Mouse (Mus musculus) limb, embryonic 12.5 days (tissue): Measurements from ENCODE around the gene Pttg1ip. TPM values are rescaled to one million over a fixed set of nuclear protein-coding genes. Genes with fewer than 3 reads are reported as not detected.

Experiments
- ATAC-seq: fragments of 200-750 bp; cut with Nextera tagmentation; 2 replicates; pipeline ENCODE4 v1.8.0; 2017; ENCODE audit warnings: low read depth, moderate TSS enrichment; ENCODE audit not compliant: insufficient number of reproducible peaks, insufficient read depth, low FRiP score, low TSS enrichment
- H3K27ac ChIP-seq: fragments of 300-500 bp; sonication (generic); 2 replicates; pipeline ENCODE4 v1.5.1; 2016; ENCODE audit warnings: mild to moderate bottlenecking, moderate library complexity
- H3K27me3 ChIP-seq: fragments of 300-500 bp; sonication (generic); 2 replicates; pipeline ENCODE4 v1.6.1; 2016; ENCODE audit warnings: mild to moderate bottlenecking, moderate library complexity
- H3K36me3 ChIP-seq: fragments of 300-500 bp; sonication (generic); 2 replicates; pipeline ENCODE4 v1.6.1; 2016; ENCODE audit warnings: mild to moderate bottlenecking, moderate library complexity
- H3K4me1 ChIP-seq: fragments of 300-500 bp; sonication (generic); replicated peaks from 2 replicates; pipeline ENCODE4 v1.6.1; 2016
- H3K4me2 ChIP-seq: fragments of 300-500 bp; sonication (generic); 2 replicates; pipeline ENCODE4 v1.6.1; 2016; ENCODE audit warnings: mild to moderate bottlenecking, moderate library complexity
- H3K4me3 ChIP-seq: fragments of 300-500 bp; sonication (generic); replicated peaks from 2 replicates; pipeline ENCODE4 v1.5.1; 2016; ENCODE audit warnings: mild to moderate bottlenecking
- H3K9ac ChIP-seq: fragments of 300-500 bp; sonication (generic); replicated peaks from 2 replicates; pipeline ENCODE4 v1.6.1; 2016; ENCODE audit warnings: mild to moderate bottlenecking, moderate library complexity
- H3K9me3 ChIP-seq: fragments of 300-500 bp; sonication (generic); 2 replicates; pipeline ENCODE4 v1.6.1; 2016; ENCODE audit warnings: mild to moderate bottlenecking, moderate library complexity
- WGBS: fragments of 180-500 bp; shearing (Covaris S2); methylation state at CpG from one replicate; pipeline ENCODE4 v1.1.7; 2016; 5-methylcytosine and 5-hydroxymethylcytosine counted together
- polyA plus RNA-seq: library from polyadenylated mRNA; unstranded; fragments of >200 nt; fragmentation: Nextera tagmentation; extraction: Ambion mirVana; gene quantifications from 2 replicates; pipeline ENCODE4 v1.2.1, GENCODE M21; 2016

Gene Pttg1ip
- polyA plus RNA-seq, 1 experiment from 2014 or later, result 83.6 TPM

DNA sequence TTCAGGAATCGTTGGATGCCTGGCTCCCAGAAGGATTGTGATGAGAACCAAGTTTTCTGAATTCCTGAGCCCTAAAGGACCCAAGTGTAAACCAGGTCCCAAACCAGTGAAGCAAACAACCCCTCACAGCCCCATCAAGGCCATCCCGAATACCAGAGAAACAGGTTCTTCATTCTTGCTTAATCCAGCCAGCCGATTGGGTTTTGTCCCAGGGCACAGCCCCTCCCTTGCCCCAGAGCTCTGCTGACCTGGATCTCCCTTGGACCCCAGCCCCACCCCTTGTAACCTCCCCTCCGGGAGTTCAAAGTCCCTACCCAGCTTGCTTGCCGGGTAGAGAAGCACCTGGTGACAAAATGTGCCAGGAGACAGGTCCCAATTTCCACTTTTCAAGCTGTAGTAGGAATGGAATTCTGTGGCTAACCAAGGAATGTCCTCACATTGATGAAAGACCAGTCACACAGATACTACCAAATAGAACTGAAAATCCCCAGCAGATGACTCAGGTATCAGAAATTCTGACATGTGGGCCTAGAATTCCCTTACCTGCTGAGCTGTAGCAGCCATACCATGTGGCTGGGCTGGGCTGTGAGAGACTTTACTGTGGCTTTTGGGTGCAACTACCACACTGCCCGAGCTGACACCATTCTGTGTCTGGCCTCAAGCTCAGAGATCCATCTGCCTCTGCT, 11.4 kb upstream of the Pttg1ip start:
- Histone ChIP-seq H3K9me3 (no peaks in the 10 kb centered on the region), H3K27ac (no peak overlapping the region), H3K4me2 (no peak overlapping the region), H3K4me3 (no peak overlapping the region), H3K9ac (no peak overlapping the region), H3K27me3 (0 out of 2 replicates have a peak, but pooled peaks cover 4% of the 10 kb centered on the region), H3K36me3 (no peaks in the 10 kb centered on the region), H3K4me1 (peaks cover 14% of the 10 kb centered on the region; the same call in 1 of the 2 replicates)
- WGBS, result 49% methylated on average over 6 of the region's 6 CpGs
- ATAC-seq, result no peak

GRCm38 (mm10) chr10:77572225-77572624, 9.3 kb upstream of the Pttg1ip start:
- no peaks in the 10 kb centered on the region for H3K9me3 ChIP-seq
- H3K4me1 ChIP-seq, result peaks cover 14% of the 10 kb centered on the region; the same call in 1 of the 2 replicates
- no peak overlapping the region for H3K27ac ChIP-seq
- no peak overlapping the region for H3K4me3 ChIP-seq
- no peak overlapping the region for H3K4me2 ChIP-seq
- 23% methylated on average over 3 of the region's 3 CpGs for WGBS
- 0 out of 2 replicates have a peak, but pooled peaks cover 4% of the 10 kb centered on the region for H3K27me3 ChIP-seq
- H3K36me3 ChIP-seq, result no peaks in the 10 kb centered on the region
- no peak for ATAC-seq
- H3K9ac ChIP-seq, result no peak overlapping the region

GRCm38 (mm10) chr10:77573162-77573561, 8.4 kb upstream of the Pttg1ip start:
- no peak overlapping the region for H3K4me3 ChIP-seq
- peaks cover 14% of the 10 kb centered on the region; the same call in 1 of the 2 replicates for H3K4me1 ChIP-seq
- no peak overlapping the region for H3K9ac ChIP-seq
- H3K27me3 ChIP-seq, result 0 out of 2 replicates have a peak, but pooled peaks cover 4% of the 10 kb centered on the region
- H3K9me3 ChIP-seq, result no peaks in the 10 kb centered on the region
- no peak overlapping the region for H3K27ac ChIP-seq
- H3K36me3 ChIP-seq, result no peaks in the 10 kb centered on the region
- ATAC-seq, result no peak
- no peak overlapping the region for H3K4me2 ChIP-seq
- WGBS, result 89% methylated on average over 1 of the region's 1 CpGs

DNA sequence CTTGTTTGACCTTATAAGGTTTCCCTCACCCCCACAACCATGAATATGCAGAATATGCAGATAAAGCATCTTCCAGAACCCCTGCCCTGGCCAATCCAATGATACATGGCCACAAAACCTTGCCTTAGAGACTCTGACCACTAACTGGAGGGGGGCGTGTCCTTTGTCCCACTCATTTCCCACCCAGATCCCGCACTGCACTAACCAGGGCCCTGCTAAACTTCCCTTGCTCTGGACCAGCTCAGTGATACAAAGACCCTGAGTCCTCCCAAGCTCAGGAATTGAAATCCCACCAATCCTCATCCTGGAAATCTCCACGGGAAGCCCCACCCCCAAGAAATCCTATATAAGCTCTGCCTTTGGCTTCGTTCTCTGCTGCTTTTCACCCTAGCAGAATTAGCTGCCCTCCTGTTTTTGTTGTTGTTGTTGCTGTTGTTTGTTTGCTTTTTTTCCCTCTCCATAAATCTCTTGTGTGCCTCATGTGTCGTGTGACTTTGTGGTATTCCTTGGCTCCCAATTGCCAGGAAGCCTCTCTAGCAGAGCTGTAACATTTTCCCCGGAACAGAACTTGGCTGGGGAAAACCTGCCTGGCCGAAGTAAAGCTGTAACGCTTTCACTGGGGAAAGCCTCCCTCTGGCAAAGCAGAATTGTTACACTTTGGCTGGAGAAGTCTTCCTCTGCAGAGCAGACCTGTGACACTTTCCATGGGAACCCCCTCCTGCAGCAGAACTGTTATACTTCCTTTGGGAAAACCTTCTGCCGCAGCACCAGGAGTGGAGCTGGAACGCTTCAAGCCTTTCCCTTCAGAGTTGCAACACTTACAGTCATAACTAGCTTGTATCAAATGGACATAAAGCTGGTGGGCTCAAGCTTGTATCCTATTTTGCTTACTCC, 1.2 kb upstream of the Pttg1ip start:
- Histone ChIP-seq H3K4me3 (no peak overlapping the region), H3K4me2 (no peak overlapping the region), H3K27ac (0 out of 2 replicates have a peak overlapping the region, but pooled peaks have one; percentile 29), H3K36me3 (no peaks in the 10 kb centered on the region; the same call in 1 of the 2 replicates), H3K27me3 (no peaks in the 10 kb centered on the region), H3K9me3 (no peaks in the 10 kb centered on the region), H3K4me1 (peaks cover 27% of the 10 kb centered on the region), H3K9ac (no peak overlapping the region)
- WGBS, result 55% methylated on average over 10 of the region's 10 CpGs
- no peak for ATAC-seq

DNA sequence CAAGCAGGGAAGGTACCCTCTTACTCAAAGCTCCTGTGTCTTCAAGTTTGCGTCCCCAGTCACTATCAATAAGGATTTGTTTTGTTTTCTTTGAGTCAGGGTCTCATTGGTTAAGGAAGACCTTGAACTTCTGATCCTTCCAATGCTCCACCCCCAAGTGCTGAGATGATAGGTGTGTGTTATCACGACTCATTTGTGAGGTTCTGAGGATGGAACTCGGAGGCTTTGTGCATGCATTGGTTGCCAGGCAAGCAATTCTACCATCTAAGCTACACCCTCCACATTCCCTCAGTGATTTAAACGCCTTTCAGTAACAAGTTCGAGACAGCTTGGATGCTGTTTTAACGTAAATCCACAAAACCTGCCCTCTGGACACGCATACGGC, 505 bp upstream of the Pttg1ip start:
- Histone ChIP-seq H3K9ac (peak overlapping the region; percentile 82), H3K4me1 (peaks cover 27% of the 10 kb centered on the region), H3K27me3 (no peaks in the 10 kb centered on the region), H3K4me2 (peak overlapping the region; percentile 89), H3K36me3 (peaks cover 7% of the 10 kb centered on the region; the same call in 1 of the 2 replicates), H3K4me3 (peak overlapping the region; percentile 82), H3K27ac (peak overlapping the region; percentile 92), H3K9me3 (no peaks in the 10 kb centered on the region)
- no peak for ATAC-seq
- 10% methylated on average over 8 of the region's 8 CpGs for WGBS

GRCm38 (mm10) chr10:77582285-77582618, 732 bp downstream of the Pttg1ip start:
- H3K4me1 ChIP-seq, result peaks cover 30% of the 10 kb centered on the region
- WGBS, result 8% methylated on average over 8 of the region's 8 CpGs

DNA sequence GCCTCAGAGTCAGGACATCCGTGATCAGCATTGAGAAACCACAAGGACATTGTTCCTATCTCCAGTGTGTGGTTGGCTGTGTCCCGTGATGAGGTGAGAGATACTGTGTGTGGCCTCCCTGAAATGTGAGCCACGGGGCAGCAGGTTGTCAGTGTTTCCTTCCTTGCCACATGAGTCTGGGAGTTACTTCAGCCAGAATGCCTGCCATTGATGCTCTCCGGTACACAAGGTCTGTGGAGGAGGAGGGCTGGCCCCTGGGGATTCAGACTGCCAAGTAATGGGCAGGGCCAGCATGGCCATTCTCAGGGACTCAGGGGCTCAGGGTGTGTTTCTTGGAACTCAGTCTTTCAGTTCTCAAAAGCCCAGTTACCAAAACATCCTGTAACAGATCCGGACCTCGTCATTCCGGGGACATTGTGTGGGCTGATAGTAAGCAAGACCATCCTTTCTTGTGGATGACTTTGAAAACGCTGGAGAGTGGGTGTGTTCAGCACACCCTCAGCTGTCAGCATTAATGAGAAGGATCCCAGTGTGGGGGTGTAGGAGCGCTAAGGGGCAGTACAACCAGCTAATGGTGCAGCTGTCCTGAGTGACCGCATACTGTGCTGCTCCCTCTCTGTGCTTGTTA, 2.4 kb downstream of the Pttg1ip start:
- no peak overlapping the region for H3K4me3 ChIP-seq
- H3K27ac ChIP-seq, result no peak overlapping the region
- H3K9me3 ChIP-seq, result no peaks in the 10 kb centered on the region
- H3K36me3 ChIP-seq, result peaks cover 33% of the 10 kb centered on the region
- no peaks in the 10 kb centered on the region for H3K27me3 ChIP-seq
- 84% methylated on average over 10 of the region's 10 CpGs for WGBS
- no peak overlapping the region for H3K4me2 ChIP-seq
- H3K9ac ChIP-seq, result no peak overlapping the region
- H3K4me1 ChIP-seq, result peaks cover 33% of the 10 kb centered on the region
- ATAC-seq, result no peak

More at GRCm38 (mm10) chr10:77582285-77582618, 732 bp downstream of the Pttg1ip start:
- Histone ChIP-seq H3K4me3 (peak overlapping the region; percentile 82), H3K27ac (peak overlapping the region; percentile 92), H3K4me2 (peak overlapping the region; percentile 89), H3K9me3 (no peaks in the 10 kb centered on the region), H3K36me3 (peaks cover 17% of the 10 kb centered on the region), H3K27me3 (no peaks in the 10 kb centered on the region), H3K9ac (peak overlapping the region; percentile 82)
- ATAC-seq, result no peak

DNA sequence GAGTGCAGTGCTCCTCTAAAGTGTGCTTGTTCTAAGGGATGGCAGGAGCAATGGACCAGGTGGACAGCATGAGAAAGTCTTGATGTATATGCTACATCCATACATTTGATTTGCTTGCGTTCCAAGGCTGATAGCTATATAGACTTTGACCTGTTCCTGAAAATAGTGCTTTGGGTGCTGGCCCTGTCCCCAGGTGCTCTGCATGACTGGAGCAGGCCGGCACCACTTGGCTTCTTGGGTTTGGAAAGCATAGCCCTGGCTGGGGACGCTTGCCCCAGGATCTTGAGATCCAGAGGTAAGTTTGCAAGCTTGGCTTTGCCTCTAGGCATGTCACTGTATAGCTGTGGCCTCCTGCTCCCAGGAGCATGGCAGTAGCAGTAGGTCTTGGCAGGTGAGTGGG, 5.1 kb downstream of the Pttg1ip start:
- H3K27me3 ChIP-seq, result no peaks in the 10 kb centered on the region
- H3K4me3 ChIP-seq, result no peak overlapping the region
- no peak for ATAC-seq
- H3K27ac ChIP-seq, result no peak overlapping the region
- H3K9me3 ChIP-seq, result no peaks in the 10 kb centered on the region
- H3K4me1 ChIP-seq, result peaks cover 35% of the 10 kb centered on the region
- H3K9ac ChIP-seq, result no peak overlapping the region
- H3K36me3 ChIP-seq, result peaks cover 58% of the 10 kb centered on the region
- H3K4me2 ChIP-seq, result no peak overlapping the region
- 90% methylated on average over 3 of the region's 3 CpGs for WGBS

- Histone ChIP-seq H3K27me3 (no peaks in the 10 kb centered on the region), H3K9ac (no peak overlapping the region), H3K36me3 (peaks cover 60% of the 10 kb centered on the region), H3K4me1 (peaks cover 33% of the 10 kb centered on the region), H3K9me3 (no peaks in the 10 kb centered on the region), H3K4me3 (no peak overlapping the region), H3K4me2 (no peak overlapping the region), H3K27ac (no peak overlapping the region)
- ATAC-seq, result no peak
- 93% methylated on average over 6 of the region's 6 CpGs for WGBS
Observed at GRCm38 (mm10) chr10:77587091-77587775, 5.7 kb downstream of the Pttg1ip start.

- no peak overlapping the region for H3K27ac ChIP-seq
- peaks cover 67% of the 10 kb centered on the region for H3K36me3 ChIP-seq
- 80% methylated on average over 2 of the region's 2 CpGs for WGBS
- H3K4me2 ChIP-seq, result no peak overlapping the region
- no peak overlapping the region for H3K9ac ChIP-seq
- H3K4me3 ChIP-seq, result no peak overlapping the region
- no peak for ATAC-seq
- H3K9me3 ChIP-seq, result no peaks in the 10 kb centered on the region
- H3K4me1 ChIP-seq, result peaks cover 25% of the 10 kb centered on the region
- H3K27me3 ChIP-seq, result no peaks in the 10 kb centered on the region
Observed at GRCm38 (mm10) chr10:77588036-77588435, 6.5 kb downstream of the Pttg1ip start.
